Mouse (Mus musculus): ENCODE data around the gene Hlcs. TPM values are rescaled to one million over a fixed set of nuclear protein-coding genes. Genes with fewer than 3 reads are reported as not detected.

Gene Hlcs
- polyA plus RNA-seq, 1 experiment from 2014 or later, result 7.1 TPM

DNA sequence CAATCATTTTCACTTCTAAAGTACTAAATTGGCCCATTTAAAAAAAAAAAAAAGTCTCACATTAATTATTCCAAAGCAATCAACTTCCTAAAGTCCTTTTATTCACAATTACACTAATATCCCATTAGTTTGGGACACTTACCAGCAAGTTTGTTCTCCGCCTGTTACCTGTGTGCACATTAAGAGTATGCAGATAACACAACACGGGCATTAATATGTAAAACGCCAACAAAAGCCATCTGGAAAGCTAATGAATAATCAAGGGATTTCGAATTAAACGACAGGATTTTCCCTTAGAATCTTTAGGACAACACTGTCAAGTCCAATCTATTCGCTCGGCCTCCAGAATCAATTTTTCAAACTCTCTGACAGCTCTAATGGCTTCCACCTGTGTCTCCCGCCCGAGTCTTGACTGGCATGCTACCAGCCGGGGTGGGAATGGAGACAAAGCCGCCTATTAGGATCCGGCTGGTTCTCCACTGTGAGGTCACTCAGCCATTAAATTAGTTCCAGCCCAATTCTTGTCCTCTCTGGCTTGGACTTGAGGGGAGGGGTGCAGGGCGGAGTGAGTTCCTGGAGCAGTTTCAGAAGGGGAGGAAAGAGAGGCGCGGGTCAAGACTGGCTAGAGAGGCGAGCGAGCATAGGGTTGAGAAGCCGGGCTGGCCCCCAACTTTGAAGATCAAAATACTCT is 85.9 kb downstream of the Hlcs start:
- Histone ChIP-seq H3K27me3 (replicated peaks; ENCODE audit: control insufficient read depth, insufficient read depth, low read length) (no peaks in the 10 kb centered on the region), H3K4me1 (replicated peaks; ENCODE audit: control insufficient read depth, insufficient read depth, low read length) (no peaks in the 10 kb centered on the region; the same call in 1 of the 2 replicates), H3K4me2 (no peak overlapping the region), H3K9me3 (ENCODE audit: control insufficient read depth, low read length) (no peaks in the 10 kb centered on the region), H3K4me3 (ENCODE audit: low read depth, low read length) (no peak overlapping the region), H3K9ac (ENCODE audit: low read depth, low read length) (no peak overlapping the region), H3K27ac (ENCODE audit: low read depth, low read length) (no peak overlapping the region), H3K36me3 (ENCODE audit: control insufficient read depth, insufficient read depth, low read length) (no peaks in the 10 kb centered on the region)
- DNase-seq (ENCODE audit: low spot score), result no peak
- WGBS, result 72% methylated on average over 18 of the region's 18 CpGs
- no peak for ATAC-seq (replicated peaks; ENCODE audit: low FRiP score)

GRCm38 (mm10) chr16:94223363-94223720 is 90.0 kb downstream of the Hlcs start:
- WGBS, result 56% methylated on average over 8 of the region's 8 CpGs
- Histone ChIP-seq H3K9ac (ENCODE audit: low read depth, low read length) (no peak overlapping the region), H3K36me3 (ENCODE audit: control insufficient read depth, insufficient read depth, low read length) (no peaks in the 10 kb centered on the region), H3K4me3 (ENCODE audit: low read depth, low read length) (no peak overlapping the region), H3K4me1 (replicated peaks; ENCODE audit: control insufficient read depth, insufficient read depth, low read length) (no peaks in the 10 kb centered on the region), H3K4me2 (no peak overlapping the region), H3K27me3 (replicated peaks; ENCODE audit: control insufficient read depth, insufficient read depth, low read length) (no peaks in the 10 kb centered on the region), H3K27ac (ENCODE audit: low read depth, low read length) (no peak overlapping the region), H3K9me3 (ENCODE audit: control insufficient read depth, low read length) (no peaks in the 10 kb centered on the region)
- DNase-seq (ENCODE audit: low spot score) (no peak), ATAC-seq (replicated peaks; ENCODE audit: low FRiP score) (no peak)

GRCm38 (mm10) chr16:94222646-94223362 is 90.6 kb downstream of the Hlcs start:
- Histone ChIP-seq H3K4me2 (no peak overlapping the region), H3K36me3 (ENCODE audit: control insufficient read depth, insufficient read depth, low read length) (no peaks in the 10 kb centered on the region), H3K4me1 (replicated peaks; ENCODE audit: control insufficient read depth, insufficient read depth, low read length) (no peaks in the 10 kb centered on the region), H3K9ac (ENCODE audit: low read depth, low read length) (no peak overlapping the region), H3K27ac (ENCODE audit: low read depth, low read length) (no peak overlapping the region), H3K27me3 (replicated peaks; ENCODE audit: control insufficient read depth, insufficient read depth, low read length) (no peaks in the 10 kb centered on the region), H3K4me3 (ENCODE audit: low read depth, low read length) (no peak overlapping the region), H3K9me3 (ENCODE audit: control insufficient read depth, low read length) (no peaks in the 10 kb centered on the region)
- DNase-seq (ENCODE audit: low spot score), result no peak
- no peak for ATAC-seq (replicated peaks; ENCODE audit: low FRiP score)
- 64% methylated on average over 11 of the region's 11 CpGs for WGBS

- no peaks in the 10 kb centered on the region for H3K27me3 ChIP-seq (replicated peaks; ENCODE audit: control insufficient read depth, insufficient read depth, low read length)
- DNase-seq (ENCODE audit: low spot score) (no peak), ATAC-seq (replicated peaks; ENCODE audit: low FRiP score) (no peak)
- H3K36me3 ChIP-seq (ENCODE audit: control insufficient read depth, insufficient read depth, low read length), result no peaks in the 10 kb centered on the region
- H3K27ac ChIP-seq (ENCODE audit: low read depth, low read length), result no peak overlapping the region
- WGBS, result 88% methylated on average over 15 of the region's 15 CpGs
- H3K9ac ChIP-seq (ENCODE audit: low read depth, low read length), result no peak overlapping the region
- no peak overlapping the region for H3K4me2 ChIP-seq
- H3K4me3 ChIP-seq (ENCODE audit: low read depth, low read length), result no peak overlapping the region
- H3K9me3 ChIP-seq (ENCODE audit: control insufficient read depth, low read length), result no peaks in the 10 kb centered on the region
- no peaks in the 10 kb centered on the region for H3K4me1 ChIP-seq (replicated peaks; ENCODE audit: control insufficient read depth, insufficient read depth, low read length)
These were observed 102.5 kb downstream of the Hlcs start for GRCm38 (mm10) chr16:94210689-94211357.

DNA sequence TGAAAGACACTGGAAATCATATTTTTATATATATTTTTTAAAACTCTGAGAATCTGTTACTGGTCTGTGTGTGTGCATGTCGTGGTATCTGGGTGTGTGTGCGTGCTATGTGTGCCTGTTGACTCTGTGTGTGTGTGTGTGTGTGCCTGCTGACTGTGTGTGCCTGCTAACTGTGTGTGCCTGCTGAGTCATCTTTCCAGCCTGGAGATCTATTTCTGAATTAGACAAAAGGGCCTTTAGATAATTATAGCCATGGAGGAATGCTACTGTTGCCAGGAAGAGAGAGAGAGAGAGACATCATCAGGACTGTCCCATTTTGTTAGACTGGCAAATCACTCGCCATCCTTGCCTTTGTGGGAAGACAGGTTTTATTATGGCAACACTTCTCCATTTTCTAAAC is 103.7 kb downstream of the Hlcs start:
- no peaks in the 10 kb centered on the region for H3K4me1 ChIP-seq (replicated peaks; ENCODE audit: control insufficient read depth, insufficient read depth, low read length)
- DNase-seq (ENCODE audit: low spot score), result no peak
- no peak overlapping the region for H3K4me3 ChIP-seq (ENCODE audit: low read depth, low read length)
- ATAC-seq (replicated peaks; ENCODE audit: low FRiP score), result no peak
- no peak overlapping the region for H3K27ac ChIP-seq (ENCODE audit: low read depth, low read length)
- H3K36me3 ChIP-seq (ENCODE audit: control insufficient read depth, insufficient read depth, low read length), result no peaks in the 10 kb centered on the region
- no peak overlapping the region for H3K9ac ChIP-seq (ENCODE audit: low read depth, low read length)
- WGBS, result 73% methylated on average over 3 of the region's 3 CpGs
- no peaks in the 10 kb centered on the region for H3K9me3 ChIP-seq (ENCODE audit: control insufficient read depth, low read length)
- H3K27me3 ChIP-seq (replicated peaks; ENCODE audit: control insufficient read depth, insufficient read depth, low read length), result no peaks in the 10 kb centered on the region
- H3K4me2 ChIP-seq, result no peak overlapping the region

GRCm38 (mm10) chr16:94208826-94209225 is 104.5 kb downstream of the Hlcs start:
- Histone ChIP-seq H3K9me3 (ENCODE audit: control insufficient read depth, low read length) (no peaks in the 10 kb centered on the region), H3K27ac (ENCODE audit: low read depth, low read length) (no peak overlapping the region), H3K36me3 (ENCODE audit: control insufficient read depth, insufficient read depth, low read length) (no peaks in the 10 kb centered on the region), H3K4me1 (replicated peaks; ENCODE audit: control insufficient read depth, insufficient read depth, low read length) (no peaks in the 10 kb centered on the region), H3K4me2 (no peak overlapping the region), H3K9ac (ENCODE audit: low read depth, low read length) (no peak overlapping the region), H3K27me3 (replicated peaks; ENCODE audit: control insufficient read depth, insufficient read depth, low read length) (no peaks in the 10 kb centered on the region), H3K4me3 (ENCODE audit: low read depth, low read length) (no peak overlapping the region)
- ATAC-seq (replicated peaks; ENCODE audit: low FRiP score) (no peak), DNase-seq (ENCODE audit: low spot score) (no peak)
- WGBS, result 83% methylated on average over 10 of the region's 10 CpGs

- Histone ChIP-seq H3K36me3 (ENCODE audit: control insufficient read depth, insufficient read depth, low read length) (no peaks in the 10 kb centered on the region), H3K9ac (ENCODE audit: low read depth, low read length) (no peak overlapping the region), H3K4me1 (replicated peaks; ENCODE audit: control insufficient read depth, insufficient read depth, low read length) (no peaks in the 10 kb centered on the region), H3K9me3 (ENCODE audit: control insufficient read depth, low read length) (no peaks in the 10 kb centered on the region), H3K27me3 (replicated peaks; ENCODE audit: control insufficient read depth, insufficient read depth, low read length) (no peaks in the 10 kb centered on the region), H3K4me3 (ENCODE audit: low read depth, low read length) (no peak overlapping the region), H3K27ac (ENCODE audit: low read depth, low read length) (no peak overlapping the region), H3K4me2 (no peak overlapping the region)
- DNase-seq (ENCODE audit: low spot score) (no peak), ATAC-seq (replicated peaks; ENCODE audit: low FRiP score) (no peak)
- WGBS, result 86% methylated on average over 6 of the region's 6 CpGs
These were observed 105.2 kb downstream of the Hlcs start for GRCm38 (mm10) chr16:94208152-94208551.

DNA sequence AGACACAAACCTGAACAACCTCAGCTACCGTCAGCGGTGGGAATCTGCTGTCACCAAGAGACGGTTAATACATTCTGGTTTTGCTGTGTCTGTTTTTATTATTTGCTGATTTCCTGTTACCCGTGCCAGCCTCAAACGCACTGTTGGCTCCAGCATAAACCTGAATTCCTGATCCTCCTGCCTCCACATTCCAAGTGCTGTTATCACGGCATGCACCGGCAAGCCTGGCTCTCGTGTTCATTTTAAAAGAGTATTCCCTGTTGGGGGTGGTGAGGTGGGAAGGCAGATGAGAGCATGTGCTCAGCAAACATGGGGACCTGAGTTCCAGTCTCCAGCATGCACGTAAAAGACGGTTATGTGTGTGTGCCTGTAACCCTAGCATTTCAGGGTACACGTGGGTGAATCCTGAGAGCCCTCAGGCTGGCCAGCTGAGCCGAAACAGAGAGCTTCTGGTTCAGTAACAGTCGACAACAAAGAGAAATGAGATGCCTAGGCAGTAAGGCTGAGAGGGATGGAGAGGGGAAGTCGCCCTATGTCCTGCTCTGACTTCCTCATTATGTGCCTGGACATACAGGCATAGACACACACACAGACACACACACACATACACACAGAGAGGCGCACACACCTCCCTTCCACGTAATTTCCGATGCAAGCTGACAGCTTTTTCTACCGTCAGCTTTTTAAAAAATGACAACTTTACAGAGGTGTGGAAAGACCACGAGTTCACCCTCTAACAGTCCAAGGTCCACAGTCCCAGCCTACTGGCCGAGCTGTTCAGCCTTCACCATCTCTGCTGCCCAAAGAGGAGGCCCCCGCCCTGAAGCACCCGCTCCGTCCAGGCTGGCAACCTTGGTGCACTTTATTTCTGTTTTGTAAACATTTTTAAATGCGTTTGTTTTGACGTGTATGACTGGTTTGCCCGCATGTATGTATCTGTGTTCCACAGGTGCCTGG is 107.6 kb downstream of the Hlcs start:
- Histone ChIP-seq H3K4me3 (ENCODE audit: low read depth, low read length) (no peak overlapping the region), H3K4me2 (no peak overlapping the region), H3K36me3 (ENCODE audit: control insufficient read depth, insufficient read depth, low read length) (no peaks in the 10 kb centered on the region), H3K4me1 (replicated peaks; ENCODE audit: control insufficient read depth, insufficient read depth, low read length) (no peaks in the 10 kb centered on the region), H3K9ac (ENCODE audit: low read depth, low read length) (no peak overlapping the region), H3K27me3 (replicated peaks; ENCODE audit: control insufficient read depth, insufficient read depth, low read length) (no peaks in the 10 kb centered on the region), H3K9me3 (ENCODE audit: control insufficient read depth, low read length) (no peaks in the 10 kb centered on the region), H3K27ac (ENCODE audit: low read depth, low read length) (no peak overlapping the region)
- 68% methylated on average over 26 of the region's 26 CpGs for WGBS
- DNase-seq (ENCODE audit: low spot score) (no peak), ATAC-seq (replicated peaks; ENCODE audit: low FRiP score) (no peak)

Measured in liver, embryonic 11.5 days (tissue).